Mouse (Mus musculus) frontal cortex, postnatal 14 days (tissue): ENCODE results near the gene Apc2.
"Not testable (repeated sequence)": the region's sequence is repeated elsewhere in the genome, so short reads cannot be mapped to it uniquely, and the experiment has no call there.

Experiments used
- DNase-seq, 2 experiments: peaks; one replicate each; pipeline ENCODE4 v3.0.0; 2022; ENCODE audit warnings: low spot score in 2 of 2

Apc2 gene

GRCm38 (mm10) chr10:80343425-80343895 lies 47.7 kb downstream of the Apc2 start:
- no peak for DNase-seq

DNA sequence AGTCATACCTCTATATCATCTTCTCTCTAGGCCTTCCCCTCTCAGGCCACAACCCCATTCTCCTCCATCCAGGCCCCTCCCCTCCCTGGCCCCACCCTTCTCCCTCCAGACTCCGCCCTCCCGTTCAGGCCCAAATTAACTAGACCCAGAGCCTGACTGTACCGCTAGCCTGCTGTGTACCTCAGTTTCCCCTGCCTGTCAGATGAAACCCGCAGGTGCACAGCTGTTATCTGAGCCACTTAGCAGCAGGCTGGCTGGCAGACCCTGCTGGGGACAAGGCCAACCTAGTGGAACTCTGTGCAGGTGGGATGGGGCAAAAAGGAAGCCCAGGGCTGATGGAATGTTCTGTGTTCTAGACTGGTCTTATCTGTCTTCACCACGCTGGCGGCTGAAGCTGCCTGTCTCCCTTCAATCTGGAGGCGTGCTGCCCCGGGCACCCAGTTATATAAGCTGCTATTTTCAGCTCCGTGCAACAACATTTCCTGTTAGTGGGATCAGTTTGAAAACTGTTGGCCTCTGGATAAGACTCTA lies 48.4 kb downstream of the Apc2 start:
- no peak for DNase-seq

- DNase-seq = no peak
Observed at GRCm38 (mm10) chr10:80345122-80345521, 49.3 kb downstream of the Apc2 start.

GRCm38 (mm10) chr10:80345929-80346328 lies 50.2 kb downstream of the Apc2 start:
- not testable (repeated sequence) for DNase-seq

DNA sequence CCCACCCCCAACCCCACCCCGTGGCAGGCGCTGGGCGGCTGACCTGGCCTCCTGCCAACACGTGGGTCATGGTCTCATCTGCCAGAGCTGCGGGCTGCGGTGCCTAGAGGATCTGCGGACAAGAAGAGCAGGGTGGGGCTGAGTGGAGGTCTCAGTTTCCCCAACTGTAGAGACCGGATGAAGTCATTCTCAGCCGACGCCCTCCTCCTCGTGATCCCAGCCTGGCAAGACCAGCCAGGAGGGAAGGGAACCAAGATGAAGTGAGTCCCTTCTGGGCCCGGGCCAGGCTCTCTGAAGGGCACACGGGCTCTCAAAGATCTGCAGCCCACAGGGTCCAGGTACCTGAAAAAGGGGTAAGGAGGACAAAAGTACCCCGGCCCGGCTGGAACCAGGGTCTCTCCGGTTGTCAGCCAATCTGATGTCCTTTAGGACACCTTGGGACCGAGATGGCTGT lies 51.8 kb downstream of the Apc2 start:
- no peak for DNase-seq

- no peak for DNase-seq
Observed at GRCm38 (mm10) chr10:80348244-80348781, 52.5 kb downstream of the Apc2 start, which contains the start of gene Adamtsl5. Adamtsl5 (minus strand) TSS chr10:80348412.

GRCm38 (mm10) chr10:80348981-80349380 lies 53.2 kb downstream of the Apc2 start:
- no peak for DNase-seq

GRCm38 (mm10) chr10:80350292-80350691 lies 54.5 kb downstream of the Apc2 start:
- peak; percentile 56 to 77 for DNase-seq

- no peak for DNase-seq
Observed at GRCm38 (mm10) chr10:80351896-80352295, 56.1 kb downstream of the Apc2 start.

DNA sequence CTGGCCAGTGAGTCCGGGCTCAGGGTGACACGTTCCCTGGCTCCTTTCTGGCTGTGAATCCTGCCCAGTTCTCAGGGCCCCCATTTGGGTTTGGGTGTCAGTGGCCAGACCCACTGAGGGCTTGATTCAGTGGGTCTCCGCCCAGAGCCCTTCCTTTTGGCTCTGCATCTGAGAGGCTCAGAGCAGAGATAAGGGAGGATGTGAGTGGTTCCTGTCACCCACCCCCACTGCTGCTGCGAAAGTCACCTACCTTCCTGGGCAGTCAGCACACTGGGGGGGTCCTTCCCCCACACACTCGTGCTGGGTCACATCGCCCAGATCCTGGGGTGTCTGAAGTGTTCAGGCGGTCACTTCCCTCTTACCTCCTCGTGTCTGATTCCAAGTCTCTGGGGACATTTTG lies 57.0 kb downstream of the Apc2 start:
- no peak for DNase-seq

DNA sequence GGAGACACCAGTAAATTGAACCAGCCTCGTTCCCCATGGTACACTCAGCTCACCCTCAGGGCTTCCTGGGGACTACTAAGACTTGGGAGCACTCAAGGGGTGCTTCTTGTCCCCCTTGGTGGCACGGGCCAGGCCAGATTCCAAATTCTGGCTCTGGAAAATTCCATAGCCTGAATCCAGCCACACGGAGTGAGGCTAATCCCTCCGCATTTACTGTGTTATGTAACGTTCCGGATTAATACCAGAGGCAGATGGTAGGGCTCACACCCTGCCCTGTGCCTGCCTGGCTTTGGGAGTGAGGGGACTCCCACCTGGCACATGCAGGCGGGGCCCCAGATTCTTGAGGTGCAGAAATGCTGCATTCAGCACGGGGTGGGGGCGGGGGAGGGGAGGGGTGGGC lies 59.7 kb downstream of the Apc2 start:
- no peak for DNase-seq

DNA sequence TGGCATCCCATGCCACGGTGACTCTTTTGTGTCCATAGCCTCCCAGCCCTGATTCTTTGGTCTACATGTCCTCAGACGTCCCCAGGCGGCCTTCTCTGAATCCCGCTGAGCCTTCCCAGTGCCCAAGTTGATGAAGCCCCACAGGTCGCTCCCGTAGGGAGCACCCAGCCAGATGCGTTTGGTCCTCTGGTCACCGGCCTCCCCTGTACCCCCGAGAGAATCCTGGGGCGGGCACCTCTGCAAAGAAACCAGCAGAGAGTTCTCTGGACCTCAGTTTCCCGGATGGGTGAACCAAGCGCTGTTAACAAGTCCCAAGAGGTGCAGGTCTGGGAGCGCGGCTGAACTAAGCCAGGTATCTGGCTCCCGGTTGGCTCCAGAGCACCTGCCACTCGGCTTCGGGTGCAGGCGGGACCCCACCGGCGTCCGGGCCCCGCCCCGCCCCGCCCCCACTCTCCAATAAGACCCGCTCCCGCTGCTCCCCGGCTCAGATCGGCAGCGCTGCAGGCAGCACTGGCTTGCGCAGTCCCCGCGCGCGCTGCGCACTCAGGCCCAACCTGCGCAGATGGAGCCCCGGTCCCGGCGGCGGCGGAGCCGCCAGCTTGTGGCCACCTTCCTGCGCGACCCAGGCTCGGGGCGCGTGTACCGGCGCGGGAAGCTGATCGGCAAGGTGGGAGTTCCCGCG lies 60.4 kb downstream of the Apc2 start, which contains the start of gene Plk5:
Gene Plk5, plus strand, starts transcription at position 459 of the 682 bp plus-strand sequence.
- no peak for DNase-seq

- DNase-seq = no peak
Observed at GRCm38 (mm10) chr10:80356737-80357136, 61.0 kb downstream of the Apc2 start.

GRCm38 (mm10) chr10:80357336-80357735 lies 61.6 kb downstream of the Apc2 start:
- DNase-seq = no peak

- DNase-seq = no peak
Observed at GRCm38 (mm10) chr10:80357994-80358639, 62.3 kb downstream of the Apc2 start.

DNA sequence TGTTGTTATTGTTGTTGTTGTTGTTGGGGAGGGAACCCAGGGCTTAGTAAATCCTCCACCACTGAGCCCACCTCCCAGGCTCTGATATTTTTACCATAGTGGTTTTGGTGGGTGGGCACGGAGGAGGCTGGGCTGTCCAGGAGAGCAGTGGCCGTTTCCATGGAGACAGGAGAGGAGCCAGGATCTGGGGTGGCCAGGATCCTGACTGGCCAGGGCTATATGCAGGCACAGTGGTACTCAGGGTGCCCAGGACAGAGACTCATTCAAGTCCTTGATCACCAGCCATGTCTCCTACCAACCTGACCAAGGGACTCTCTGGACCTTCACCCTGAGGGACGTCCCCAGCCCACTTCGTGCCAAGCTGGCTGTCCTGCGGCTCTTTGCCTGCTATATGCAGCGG lies 68.0 kb downstream of the Apc2 start:
- no peak for DNase-seq

GRCm38 (mm10) chr10:80365736-80366135 lies 70.0 kb downstream of the Apc2 start:
- no peak for DNase-seq
